Mouse (Mus musculus) CD8-positive naive resting alpha-beta T cell, adult 2 months (primary cell): Measurements from ENCODE around the gene Krt75.

Experiments used
- DNase-seq, 2 experiments: peaks; one replicate each; pipeline ENCODE4 v3.0.0; 2022; ENCODE audit warnings: low read depth in 2 of 2, low spot score in 2 of 2

Gene Krt75

GRCm38 (mm10) chr15:101573796-101574345 lies at the start of gene Krt75:
TSS of gene Krt75 (minus strand) at chr15:101573904.
- DNase-seq: no peak

- no peak for DNase-seq
Measured at GRCm38 (mm10) chr15:101599123-101599522, 25.4 kb upstream of the Krt75 start.

- DNase-seq: no peak
Measured at GRCm38 (mm10) chr15:101588216-101588615, 14.5 kb upstream of the Krt75 start.

GRCm38 (mm10) chr15:101584456-101584855 lies 10.8 kb upstream of the Krt75 start:
- no peak for DNase-seq

- no peak for DNase-seq
Measured at GRCm38 (mm10) chr15:101583211-101583965, 9.7 kb upstream of the Krt75 start.

GRCm38 (mm10) chr15:101581701-101582100 lies 8.0 kb upstream of the Krt75 start:
- no peak for DNase-seq

- no peak for DNase-seq
Measured at GRCm38 (mm10) chr15:101575506-101575905, 1.8 kb upstream of the Krt75 start.

- no peak for DNase-seq
Measured at GRCm38 (mm10) chr15:101567780-101568179, 5.9 kb downstream of the Krt75 start.

GRCm38 (mm10) chr15:101562850-101563249 lies 10.9 kb downstream of the Krt75 start, which contains the start of gene Krt90:
TSS of gene Krt90 (minus strand) at chr15:101562950.
- DNase-seq: no peak

- no peak for DNase-seq
Measured at GRCm38 (mm10) chr15:101558034-101558646, 15.6 kb downstream of the Krt75 start.

- no peak for DNase-seq
Measured at GRCm38 (mm10) chr15:101553169-101553568, 20.5 kb downstream of the Krt75 start.

- no peak for DNase-seq
Measured at GRCm38 (mm10) chr15:101552188-101552587, 21.5 kb downstream of the Krt75 start.

- DNase-seq: no peak
Measured at GRCm38 (mm10) chr15:101550567-101550966, 23.1 kb downstream of the Krt75 start, which contains the start of gene Krt82. TSS of gene Krt82 (minus strand) at chr15:101550667.

GRCm38 (mm10) chr15:101544478-101544877 lies 29.2 kb downstream of the Krt75 start:
- no peak for DNase-seq

- DNase-seq: no peak
Measured at GRCm38 (mm10) chr15:101542543-101542942, 31.2 kb downstream of the Krt75 start.

GRCm38 (mm10) chr15:101538580-101538900 lies 35.2 kb downstream of the Krt75 start:
- no peak for DNase-seq

GRCm38 (mm10) chr15:101537864-101538579 lies 35.7 kb downstream of the Krt75 start:
- no peak for DNase-seq

GRCm38 (mm10) chr15:101536054-101536850 lies 37.5 kb downstream of the Krt75 start:
- no peak for DNase-seq

GRCm38 (mm10) chr15:101532720-101533119 lies 41.0 kb downstream of the Krt75 start, which contains the start of gene Krt84:
TSS of gene Krt84 (minus strand) at chr15:101532820.
- DNase-seq: no peak

GRCm38 (mm10) chr15:101522556-101523232 lies 51.0 kb downstream of the Krt75 start:
- DNase-seq: no peak
